Mouse (Mus musculus) heart, embryonic 13.5 days (tissue): Measurements from ENCODE around the gene Olfr347. TPM values are rescaled to one million over a fixed set of nuclear protein-coding genes. Genes with fewer than 3 reads are reported as not detected.

Experiments used
- ATAC-seq: fragments of 200-750 bp; cut with Nextera tagmentation; 2 replicates; pipeline ENCODE4 v1.8.0; 2017; ENCODE audit warnings: moderate TSS enrichment; ENCODE audit not compliant: insufficient number of reproducible peaks, low FRiP score, low TSS enrichment; ENCODE audit errors: extremely low read depth
- H3K27ac ChIP-seq: fragments of 300-500 bp; sonication (generic); replicated peaks from 2 replicates; pipeline ENCODE4 v1.5.1; 2015; ENCODE audit warnings: moderate library complexity, mild to moderate bottlenecking, inconsistent platforms
- H3K27me3 ChIP-seq: fragments of 300-500 bp; sonication (generic); replicated peaks from 2 replicates; pipeline ENCODE4 v1.6.1; 2015; ENCODE audit warnings: mild to moderate bottlenecking, inconsistent platforms
- H3K36me3 ChIP-seq: fragments of 300-500 bp; sonication (generic); 2 replicates; pipeline ENCODE4 v1.6.1; 2015; ENCODE audit warnings: mild to moderate bottlenecking, inconsistent platforms
- H3K4me1 ChIP-seq: fragments of 300-500 bp; sonication (generic); 2 replicates; pipeline ENCODE4 v1.6.1; 2015; ENCODE audit warnings: inconsistent platforms
- H3K4me2 ChIP-seq: fragments of 300-500 bp; sonication (generic); 2 replicates; pipeline ENCODE4 v1.6.1; 2015; ENCODE audit warnings: inconsistent platforms, mild to moderate bottlenecking, moderate library complexity
- H3K4me3 ChIP-seq: fragments of 300-500 bp; sonication (generic); 2 replicates; pipeline ENCODE4 v1.5.1; 2015; ENCODE audit warnings: moderate library complexity, mild to moderate bottlenecking, inconsistent platforms
- H3K9ac ChIP-seq: fragments of 300-500 bp; sonication (generic); 2 replicates; pipeline ENCODE4 v1.6.1; 2015; ENCODE audit warnings: inconsistent platforms, mild to moderate bottlenecking, moderate library complexity
- H3K9me3 ChIP-seq: fragments of 300-500 bp; sonication (generic); 2 replicates; pipeline ENCODE4 v1.6.1; 2016; ENCODE audit warnings: inconsistent platforms
- WGBS: fragments of 180-500 bp; shearing (Covaris S2); methylation state at CpG from one replicate; pipeline ENCODE4 v1.1.7; 2015; ENCODE audit warnings: mixed read lengths; 5-methylcytosine and 5-hydroxymethylcytosine counted together
- polyA plus RNA-seq: library from polyadenylated mRNA; unstranded; fragments of >200 nt; fragmentation: Nextera tagmentation; extraction: Ambion mirVana; gene quantifications from 2 replicates; pipeline ENCODE4 v1.2.1, GENCODE M21; 2015

Olfr347 gene
- polyA plus RNA-seq: not detected in 2 replicates

DNA sequence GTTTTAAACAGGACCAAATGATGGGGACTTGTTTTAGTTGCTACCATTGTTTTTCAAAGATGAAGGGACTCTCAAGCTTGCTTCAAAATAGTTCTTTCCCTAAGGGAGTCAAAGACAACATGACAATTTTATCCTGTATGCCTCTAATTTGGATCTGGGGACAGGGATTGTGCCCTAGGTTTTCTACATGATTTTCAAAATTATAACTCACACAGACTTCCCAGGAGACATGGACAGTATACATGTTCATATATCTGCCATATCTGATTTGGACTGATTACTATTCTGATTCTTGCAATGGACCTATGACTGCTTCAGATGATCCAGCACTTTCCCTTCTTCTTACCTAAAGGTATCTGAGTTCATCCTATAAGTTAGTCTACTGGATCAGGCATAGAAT is at the start of gene Olfr347:
TSS of gene Olfr347 (plus strand) at position 301 of the 400 bp plus-strand sequence.
- no peaks in the 10 kb centered on the region for H3K36me3 ChIP-seq
- no peaks in the 10 kb centered on the region for H3K4me1 ChIP-seq
- no peak for ATAC-seq
- H3K27ac ChIP-seq: no peak within 1 kb of the TSS
- no peak within 1 kb of the TSS for H3K4me2 ChIP-seq
- H3K27me3 ChIP-seq: no peaks in the 10 kb centered on the region
- H3K4me3 ChIP-seq: no peak within 1 kb of the TSS
- peaks cover 23% of the 10 kb centered on the region; the same call in 1 of the 2 replicates for H3K9me3 ChIP-seq
- H3K9ac ChIP-seq: no peak within 1 kb of the TSS

GRCm38 (mm10) chr2:36685488-36685887 is 46.2 kb upstream of the Olfr347 start, which contains the start of gene Olfr346:
Gene Olfr346 (plus strand): TSS chr2:36685788.
- H3K9ac ChIP-seq: no peak within 1 kb of the TSS
- H3K27me3 ChIP-seq: no peaks in the 10 kb centered on the region
- no peak within 1 kb of the TSS for H3K4me3 ChIP-seq
- no peak for ATAC-seq
- H3K4me2 ChIP-seq: no peak within 1 kb of the TSS
- peaks cover 24% of the 10 kb centered on the region for H3K9me3 ChIP-seq
- H3K4me1 ChIP-seq: no peaks in the 10 kb centered on the region
- WGBS: 64% methylated on average over 1 of the region's 1 CpGs
- no peak within 1 kb of the TSS for H3K27ac ChIP-seq
- no peaks in the 10 kb centered on the region for H3K36me3 ChIP-seq

DNA sequence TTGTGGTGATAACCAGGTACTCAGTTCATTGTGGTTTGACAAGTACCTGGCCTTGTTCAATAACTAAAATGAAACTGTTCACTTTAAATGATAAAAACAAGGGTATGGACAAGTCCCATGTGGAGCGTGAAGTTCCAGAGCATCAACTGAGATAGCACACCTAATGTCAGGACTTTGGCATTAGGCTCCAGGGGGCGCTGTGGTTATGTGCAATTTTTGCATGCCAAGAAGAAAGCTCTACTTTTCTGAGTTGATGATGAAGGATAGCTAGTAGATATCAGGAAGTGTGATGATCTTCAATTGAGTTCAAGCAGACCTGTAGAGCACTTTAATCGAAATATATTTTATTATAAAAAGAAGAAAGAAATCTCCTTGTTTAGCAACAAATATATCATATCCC is 4.5 kb downstream of the Olfr347 start:
- Histone ChIP-seq H3K4me1 (no peaks in the 10 kb centered on the region), H3K27me3 (no peaks in the 10 kb centered on the region), H3K9ac (no peak overlapping the region), H3K4me3 (no peak overlapping the region), H3K36me3 (no peaks in the 10 kb centered on the region), H3K9me3 (peaks cover 12% of the 10 kb centered on the region; the same call in 1 of the 2 replicates), H3K27ac (no peak overlapping the region), H3K4me2 (no peak overlapping the region)
- 42% methylated on average over 3 of the region's 3 CpGs for WGBS
- no peak for ATAC-seq

- no peak for ATAC-seq
- no peak within 1 kb of the TSS for H3K4me3 ChIP-seq
- no peaks in the 10 kb centered on the region for H3K4me1 ChIP-seq
- peaks cover 19% of the 10 kb centered on the region for H3K9me3 ChIP-seq
- no peaks in the 10 kb centered on the region for H3K36me3 ChIP-seq
- no peaks in the 10 kb centered on the region for H3K27me3 ChIP-seq
- H3K9ac ChIP-seq: no peak within 1 kb of the TSS
- no peak within 1 kb of the TSS for H3K4me2 ChIP-seq
- WGBS: 61% methylated on average over 2 of the region's 2 CpGs
- no peak within 1 kb of the TSS for H3K27ac ChIP-seq
These were observed 52.3 kb downstream of the Olfr347 start, which contains the start of gene Olfr348 for GRCm38 (mm10) chr2:36783976-36784375. Gene Olfr348 (plus strand): TSS chr2:36784276.

Other genes starting within 250 kb of the Olfr347 start
- not detected in 2 replicates for gene Olfr341, start 249.4 kb upstream of the Olfr347 start, polyA plus RNA-seq
- gene Olfr342, start 206.9 kb upstream of the Olfr347 start, polyA plus RNA-seq: not detected in 2 replicates
- gene Olfr344, start 165.2 kb upstream of the Olfr347 start, polyA plus RNA-seq: not detected in 2 replicates
- not detected in 2 replicates for gene Olfr345, start 91.9 kb upstream of the Olfr347 start, polyA plus RNA-seq
- not detected in 2 replicates for gene Olfr346, start 46.1 kb upstream of the Olfr347 start, polyA plus RNA-seq
- gene Olfr348, start 52.4 kb downstream of the Olfr347 start, polyA plus RNA-seq: not detected in 2 replicates
- gene Olfr50, start 58.6 kb downstream of the Olfr347 start, polyA plus RNA-seq: not detected in 2 replicates
- gene Olfr3, start 85.1 kb downstream of the Olfr347 start, polyA plus RNA-seq: not detected in 2 replicates
- gene Olfr350, start 114.4 kb downstream of the Olfr347 start, polyA plus RNA-seq: not detected in 2 replicates
- gene Olfr351, start 130.8 kb downstream of the Olfr347 start, polyA plus RNA-seq: not detected in 2 replicates
- gene Olfr352, start 136.6 kb downstream of the Olfr347 start, polyA plus RNA-seq: not detected in 2 replicates
- not detected in 2 replicates for gene Olfr353, start 161.0 kb downstream of the Olfr347 start, polyA plus RNA-seq
- not detected in 2 replicates for gene Olfr354, start 173.8 kb downstream of the Olfr347 start, polyA plus RNA-seq
- gene Olfr355, start 197.0 kb downstream of the Olfr347 start, polyA plus RNA-seq: not detected in 2 replicates
- not detected in 2 replicates for gene Olfr356, start 205.2 kb downstream of the Olfr347 start, polyA plus RNA-seq